Mouse (Mus musculus) hindbrain, embryonic 15.5 days (tissue): ENCODE data around the gene Ak9. TPM values are rescaled to one million over a fixed set of nuclear protein-coding genes. Genes with fewer than 3 reads are reported as not detected.
"Not testable (repeated sequence)": the region's sequence is repeated elsewhere in the genome, so short reads cannot be mapped to it uniquely, and the experiment has no call there.

Experiments used
- ATAC-seq: fragments of 200-750 bp; cut with Nextera tagmentation; 2 replicates; pipeline ENCODE4 v1.8.0; 2017; ENCODE audit warnings: low read depth, moderate number of reproducible peaks, moderate TSS enrichment; ENCODE audit not compliant: low FRiP score
- H3K27ac ChIP-seq: fragments of 300-500 bp; sonication (generic); replicated peaks from 2 replicates; pipeline ENCODE4 v1.5.1; 2015; ENCODE audit warnings: mild to moderate bottlenecking, inconsistent platforms
- H3K27me3 ChIP-seq: fragments of 300-500 bp; sonication (generic); 2 replicates; pipeline ENCODE4 v1.6.1; 2015; ENCODE audit warnings: control low read depth, inconsistent platforms
- H3K36me3 ChIP-seq: fragments of 300-500 bp; sonication (generic); 2 replicates; pipeline ENCODE4 v1.6.1; 2015; ENCODE audit warnings: control low read depth, inconsistent platforms
- H3K4me1 ChIP-seq: fragments of 300-500 bp; sonication (generic); replicated peaks from 2 replicates; pipeline ENCODE4 v1.6.1; 2015; ENCODE audit warnings: control low read depth, inconsistent platforms
- H3K4me2 ChIP-seq: fragments of 300-500 bp; sonication (generic); 2 replicates; pipeline ENCODE4 v1.6.1; 2015; ENCODE audit warnings: moderate library complexity, mild to moderate bottlenecking, inconsistent platforms
- H3K4me3 ChIP-seq: fragments of 300-500 bp; sonication (generic); 2 replicates; pipeline ENCODE4 v1.5.1; 2015; ENCODE audit warnings: mild to moderate bottlenecking, inconsistent platforms
- H3K9ac ChIP-seq: fragments of 300-500 bp; sonication (generic); 2 replicates; pipeline ENCODE4 v1.6.1; 2015; ENCODE audit warnings: inconsistent platforms
- H3K9me3 ChIP-seq: fragments of 300-500 bp; sonication (generic); 2 replicates; pipeline ENCODE4 v1.6.1; 2016; ENCODE audit warnings: control low read depth, inconsistent platforms
- WGBS: fragments of 180-500 bp; shearing (Covaris S2); methylation state at CpG from one replicate; pipeline ENCODE4 v1.1.7; 2015; 5-methylcytosine and 5-hydroxymethylcytosine counted together
- polyA plus RNA-seq: library from polyadenylated mRNA; unstranded; fragments of >200 nt; fragmentation: Nextera tagmentation; extraction: Ambion mirVana; gene quantifications from 2 replicates; pipeline ENCODE4 v1.2.1, GENCODE M21; 2015

The Ak9 gene
- polyA plus RNA-seq, 1 experiment from 2014 or later, result 0.40 TPM

DNA sequence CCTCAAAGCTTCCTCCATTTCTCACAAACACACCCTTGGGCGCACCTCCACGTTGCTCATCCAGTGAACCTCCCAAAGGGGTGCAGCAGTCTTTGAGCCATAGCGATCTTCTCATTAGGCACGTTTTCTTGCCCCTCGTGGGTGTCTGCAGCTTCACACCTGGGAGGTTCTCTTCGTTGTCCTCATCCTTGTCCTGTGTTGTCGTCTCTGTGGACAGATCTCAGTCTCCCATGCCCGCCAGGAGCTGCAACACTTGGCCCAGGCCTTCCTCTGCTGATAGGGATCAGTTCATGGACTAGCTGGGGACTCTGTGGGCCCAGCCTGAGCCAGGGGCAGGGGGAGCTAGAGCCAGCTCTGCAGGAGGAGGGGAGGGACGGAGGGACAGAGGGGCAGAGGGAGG lies 61.3 kb downstream of the Ak9 start:
- Histone ChIP-seq H3K36me3 (no peaks in the 10 kb centered on the region), H3K9me3 (no peaks in the 10 kb centered on the region), H3K27me3 (no peaks in the 10 kb centered on the region), H3K4me1 (no peaks in the 10 kb centered on the region), H3K4me2 (no peak overlapping the region), H3K9ac (no peak overlapping the region), H3K27ac (no peak overlapping the region), H3K4me3 (no peak overlapping the region)
- WGBS, result 88% methylated on average over 9 of the region's 9 CpGs
- ATAC-seq, result no peak

DNA sequence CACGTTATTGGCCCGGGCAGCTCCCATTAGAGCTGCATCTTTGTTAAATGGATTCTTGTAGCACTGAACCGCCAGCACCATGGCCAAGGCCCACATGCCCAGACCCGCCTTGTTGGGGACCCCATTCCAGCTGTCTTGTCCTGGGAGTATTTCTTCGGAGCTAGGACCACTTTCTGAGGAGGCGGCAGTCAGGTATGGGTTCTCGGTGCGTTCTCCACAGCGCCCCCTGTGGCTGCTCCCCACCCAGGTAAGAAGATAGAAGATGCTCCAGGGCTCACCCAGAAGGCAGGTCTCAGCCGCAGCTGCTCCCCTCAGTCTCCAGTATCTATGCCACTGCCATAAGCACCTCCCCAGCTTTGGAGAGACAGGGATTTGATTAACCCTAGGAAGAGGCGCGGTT lies 76.7 kb downstream of the Ak9 start:
- ATAC-seq, result no peak
- Histone ChIP-seq H3K9me3 (no peaks in the 10 kb centered on the region), H3K27me3 (no peaks in the 10 kb centered on the region), H3K4me1 (no peaks in the 10 kb centered on the region), H3K27ac (no peak overlapping the region), H3K4me3 (no peak overlapping the region), H3K9ac (no peak overlapping the region), H3K36me3 (no peaks in the 10 kb centered on the region), H3K4me2 (no peak overlapping the region)
- 79% methylated on average over 12 of the region's 12 CpGs for WGBS

GRCm38 (mm10) chr10:41385506-41386221 lies 81.9 kb downstream of the Ak9 start:
- Histone ChIP-seq H3K27ac (no peak overlapping the region), H3K36me3 (no peaks in the 10 kb centered on the region), H3K9ac (no peak overlapping the region), H3K27me3 (no peaks in the 10 kb centered on the region), H3K9me3 (no peaks in the 10 kb centered on the region), H3K4me2 (no peak overlapping the region), H3K4me3 (no peak overlapping the region), H3K4me1 (no peaks in the 10 kb centered on the region)
- no peak for ATAC-seq
- WGBS, result 66% methylated on average over 15 of the region's 15 CpGs

GRCm38 (mm10) chr10:41393555-41393954 lies 89.8 kb downstream of the Ak9 start:
- 54% methylated on average over 2 of the region's 2 CpGs for WGBS
- H3K9ac ChIP-seq, result no peak overlapping the region
- no peaks in the 10 kb centered on the region for H3K27me3 ChIP-seq
- H3K36me3 ChIP-seq, result no peaks in the 10 kb centered on the region
- H3K9me3 ChIP-seq, result no peaks in the 10 kb centered on the region
- H3K4me1 ChIP-seq, result no peaks in the 10 kb centered on the region
- H3K4me2 ChIP-seq, result no peak overlapping the region
- H3K27ac ChIP-seq, result no peak overlapping the region
- H3K4me3 ChIP-seq, result no peak overlapping the region
- no peak for ATAC-seq

DNA sequence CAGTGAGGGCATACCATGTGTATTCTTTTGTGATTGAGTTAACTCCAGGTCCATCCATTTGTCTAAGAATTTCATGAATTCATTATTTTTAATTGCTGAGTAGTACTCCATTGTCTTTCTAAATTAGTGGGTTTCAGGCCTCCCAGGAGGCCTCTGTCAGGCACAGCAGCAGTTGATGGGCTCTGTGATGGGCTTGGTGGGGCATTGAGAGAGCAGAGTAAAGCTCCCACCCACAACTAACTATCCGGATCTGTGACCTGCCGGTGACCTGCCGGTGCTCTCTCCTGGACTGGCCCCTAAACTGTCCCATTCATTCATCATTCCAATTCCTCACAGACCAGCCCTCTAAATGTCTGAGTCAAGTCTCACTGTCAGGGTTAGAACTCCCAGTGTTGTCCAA lies 97.3 kb downstream of the Ak9 start:
- Histone ChIP-seq H3K4me3 (no peak overlapping the region), H3K9me3 (no peaks in the 10 kb centered on the region), H3K36me3 (no peaks in the 10 kb centered on the region), H3K9ac (no peak overlapping the region), H3K27me3 (no peaks in the 10 kb centered on the region), H3K4me1 (no peaks in the 10 kb centered on the region), H3K27ac (no peak overlapping the region), H3K4me2 (no peak overlapping the region)
- WGBS, result 75% methylated on average over 3 of the region's 3 CpGs
- no peak for ATAC-seq

- no peaks in the 10 kb centered on the region for H3K36me3 ChIP-seq
- H3K9me3 ChIP-seq, result no peaks in the 10 kb centered on the region
- H3K4me3 ChIP-seq, result no peak overlapping the region
- H3K4me2 ChIP-seq, result no peak overlapping the region
- no peak for ATAC-seq
- H3K4me1 ChIP-seq, result no peaks in the 10 kb centered on the region
- WGBS, result 76% methylated on average over 2 of the region's 2 CpGs
- no peaks in the 10 kb centered on the region for H3K27me3 ChIP-seq
- H3K27ac ChIP-seq, result no peak overlapping the region
- no peak overlapping the region for H3K9ac ChIP-seq
Measured at GRCm38 (mm10) chr10:41403364-41403763, 99.6 kb downstream of the Ak9 start.

DNA sequence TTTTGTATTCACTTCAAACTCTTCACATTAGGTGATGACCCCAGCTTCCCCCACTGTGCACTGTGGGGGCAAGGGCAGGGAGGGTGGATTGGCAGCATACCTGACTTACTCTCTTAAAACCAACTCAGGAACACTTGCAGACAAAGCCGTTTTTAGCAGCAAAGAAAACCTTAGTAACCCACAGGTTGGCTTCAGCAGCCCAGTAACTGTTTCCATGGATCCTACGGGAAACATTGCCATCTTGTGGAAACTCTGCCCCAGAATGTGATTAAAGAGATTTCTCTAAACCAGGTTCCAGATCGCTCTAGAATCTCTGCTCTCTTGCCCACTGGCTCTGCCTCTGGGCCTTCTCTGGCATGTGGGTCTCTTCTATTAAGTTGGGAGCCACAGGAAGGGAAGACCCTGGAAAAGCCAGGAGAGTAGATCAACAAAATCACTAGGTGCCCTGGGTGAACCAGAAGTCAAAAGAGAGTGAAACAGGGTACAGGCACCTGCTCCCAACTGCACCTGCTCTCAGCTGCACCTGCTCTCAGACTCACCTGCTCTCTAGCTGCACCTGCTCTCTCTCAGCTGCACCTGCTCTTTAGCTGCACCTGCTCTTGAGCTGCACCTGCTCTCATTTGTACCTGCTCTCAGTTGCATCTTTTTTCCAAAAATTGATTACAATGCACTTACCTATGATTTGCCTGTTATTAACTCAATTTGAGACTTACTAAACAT lies 100.3 kb downstream of the Ak9 start:
- no peaks in the 10 kb centered on the region for H3K9me3 ChIP-seq
- whole genome bisulfite sequencing, result 42% methylated on average over 3 of the region's 3 CpGs
- no peak overlapping the region for H3K4me2 ChIP-seq
- no peak overlapping the region for H3K4me3 ChIP-seq
- no peak overlapping the region for H3K9ac ChIP-seq
- ATAC-seq, result no peak
- H3K36me3 ChIP-seq, result no peaks in the 10 kb centered on the region
- no peaks in the 10 kb centered on the region for H3K27me3 ChIP-seq
- no peaks in the 10 kb centered on the region for H3K4me1 ChIP-seq
- no peak overlapping the region for H3K27ac ChIP-seq

DNA sequence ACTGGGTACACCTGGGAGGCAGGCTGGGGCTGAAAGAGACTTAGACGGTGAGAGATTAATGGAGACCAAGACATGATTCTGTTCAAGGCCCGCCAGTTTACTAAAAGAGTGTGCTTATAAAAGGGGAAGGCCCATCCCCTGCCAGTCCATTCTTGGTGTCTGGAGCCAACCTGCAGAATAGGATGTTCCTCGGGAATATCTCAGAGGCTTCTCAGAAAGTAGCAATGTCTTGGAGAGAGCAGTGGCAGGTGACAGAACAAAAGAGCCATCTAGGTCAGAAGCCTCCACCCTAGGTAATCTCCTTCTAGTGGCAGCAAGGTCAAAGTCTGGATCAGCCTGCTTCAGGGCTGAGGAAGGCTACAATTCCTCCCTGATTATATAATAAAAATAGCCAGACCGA lies 106.4 kb downstream of the Ak9 start:
- ATAC-seq, H3K4me3 ChIP-seq, H3K9ac ChIP-seq, H3K27me3 ChIP-seq, H3K4me1 ChIP-seq, H3K9me3 ChIP-seq, H3K36me3 ChIP-seq, H3K27ac ChIP-seq, H3K4me2 ChIP-seq: not testable (repeated sequence)
- WGBS, result 90% methylated on average over 4 of the region's 4 CpGs

GRCm38 (mm10) chr10:41410821-41411220 lies 107.0 kb downstream of the Ak9 start:
- not testable (repeated sequence) for H3K36me3 ChIP-seq, H3K27me3 ChIP-seq, H3K9ac ChIP-seq, H3K4me1 ChIP-seq, H3K4me3 ChIP-seq, H3K27ac ChIP-seq, H3K4me2 ChIP-seq, ATAC-seq
- H3K9me3 ChIP-seq, result peaks cover 11% of the 10 kb centered on the region; the same call in 1 of the 2 replicates
- WGBS, result 96% methylated on average over 1 of the region's 1 CpGs

GRCm38 (mm10) chr10:41413471-41413870 lies 109.7 kb downstream of the Ak9 start:
- 87% methylated on average over 1 of the region's 1 CpGs for WGBS
- H3K36me3 ChIP-seq, result not testable (repeated sequence)

GRCm38 (mm10) chr10:41415368-41415767 lies 111.6 kb downstream of the Ak9 start:
- H3K4me3 ChIP-seq, H3K4me2 ChIP-seq, H3K4me1 ChIP-seq, H3K9me3 ChIP-seq, H3K36me3 ChIP-seq, H3K9ac ChIP-seq, ATAC-seq, H3K27me3 ChIP-seq, H3K27ac ChIP-seq: not testable (repeated sequence)
- WGBS, result 91% methylated on average over 2 of the region's 2 CpGs

More at GRCm38 (mm10) chr10:41413471-41413870, 109.7 kb downstream of the Ak9 start:
- H3K27ac ChIP-seq, H3K4me3 ChIP-seq, H3K4me2 ChIP-seq, H3K4me1 ChIP-seq, H3K9ac ChIP-seq, H3K27me3 ChIP-seq, ATAC-seq: not testable (repeated sequence)
- peaks cover 15% of the 10 kb centered on the region; the same call in 1 of the 2 replicates for H3K9me3 ChIP-seq

- no peak overlapping the region for H3K4me3 ChIP-seq
- ATAC-seq, result no peak
- no peak overlapping the region for H3K27ac ChIP-seq
- H3K9me3 ChIP-seq, result 0 out of 2 replicates have a peak, but pooled peaks cover 5% of the 10 kb centered on the region
- no peak overlapping the region for H3K9ac ChIP-seq
- no peak overlapping the region for H3K4me2 ChIP-seq
- 74% methylated on average over 9 of the region's 9 CpGs for whole genome bisulfite sequencing
- no peaks in the 10 kb centered on the region for H3K27me3 ChIP-seq
- no peaks in the 10 kb centered on the region for H3K4me1 ChIP-seq
- no peaks in the 10 kb centered on the region for H3K36me3 ChIP-seq
Measured at GRCm38 (mm10) chr10:41420496-41421200, 116.9 kb downstream of the Ak9 start.
